Mouse (Mus musculus) Muller cell, postnatal 12 days (primary cell): Measurements from ENCODE around the gene Lxn.

Source experiments
- DNase-seq: peaks from one replicate; pipeline ENCODE4 v3.0.0-alpha.2; 2015; ENCODE audit errors: inconsistent ontology term

Lxn gene

GRCm38 (mm10) chr3:67462015-67462414, 1.7 kb downstream of the Lxn start:
- DNase-seq: no peak

GRCm38 (mm10) chr3:67459881-67460280, 3.8 kb downstream of the Lxn start:
- no peak for DNase-seq

DNA sequence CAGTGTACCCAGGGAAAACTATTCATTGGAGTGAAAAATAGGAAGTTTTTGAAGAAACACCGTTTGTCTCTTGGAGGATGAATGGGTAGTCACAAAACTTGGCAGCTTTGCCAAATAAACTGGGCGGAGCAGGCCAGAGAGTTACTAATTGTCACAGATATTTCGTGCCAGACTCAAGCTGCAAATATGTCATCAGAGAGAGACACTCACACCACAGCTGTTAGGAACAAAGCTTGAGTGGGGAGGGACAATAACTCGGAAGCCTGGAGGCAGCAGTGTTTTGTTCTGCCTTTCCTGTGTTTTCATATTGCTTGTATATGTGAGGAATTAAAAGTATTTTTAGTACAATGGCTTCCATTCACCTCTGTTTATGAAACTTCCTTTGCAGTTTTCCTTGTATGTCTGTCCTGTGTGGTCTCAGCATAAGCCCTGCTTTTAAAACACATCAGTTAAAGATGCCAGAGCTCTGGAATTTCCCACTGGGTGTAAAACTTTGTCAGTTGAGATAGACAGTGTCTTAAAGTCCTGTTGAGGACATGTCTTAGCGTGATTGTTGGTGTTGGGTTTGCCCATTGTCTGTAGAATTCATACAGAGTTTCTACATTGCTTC, 13.0 kb downstream of the Lxn start:
- DNase-seq: peak; percentile 80

GRCm38 (mm10) chr3:67449660-67450059, 14.1 kb downstream of the Lxn start:
- no peak for DNase-seq

DNA sequence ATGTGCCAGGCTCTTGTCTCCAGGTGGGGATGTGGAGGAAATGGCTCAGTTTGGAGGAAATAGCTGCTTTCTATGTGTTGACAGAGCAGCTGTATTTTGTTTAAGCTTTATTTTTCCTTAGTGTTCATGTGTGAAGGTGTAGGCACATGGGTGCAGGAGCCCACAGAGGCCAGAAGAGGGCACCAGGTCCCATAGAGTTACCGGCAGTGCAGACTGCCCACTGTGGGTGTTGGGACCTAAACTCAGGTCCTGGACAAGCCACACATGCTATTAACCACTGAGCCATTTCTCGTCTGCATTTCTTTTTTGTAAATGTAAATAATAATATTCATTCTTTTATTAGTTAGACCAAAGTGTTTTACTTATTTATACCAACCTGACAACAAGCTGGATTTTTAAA, 16.6 kb downstream of the Lxn start:
- no peak for DNase-seq

GRCm38 (mm10) chr3:67434011-67434410, 29.7 kb downstream of the Lxn start:
- DNase-seq: no peak

DNA sequence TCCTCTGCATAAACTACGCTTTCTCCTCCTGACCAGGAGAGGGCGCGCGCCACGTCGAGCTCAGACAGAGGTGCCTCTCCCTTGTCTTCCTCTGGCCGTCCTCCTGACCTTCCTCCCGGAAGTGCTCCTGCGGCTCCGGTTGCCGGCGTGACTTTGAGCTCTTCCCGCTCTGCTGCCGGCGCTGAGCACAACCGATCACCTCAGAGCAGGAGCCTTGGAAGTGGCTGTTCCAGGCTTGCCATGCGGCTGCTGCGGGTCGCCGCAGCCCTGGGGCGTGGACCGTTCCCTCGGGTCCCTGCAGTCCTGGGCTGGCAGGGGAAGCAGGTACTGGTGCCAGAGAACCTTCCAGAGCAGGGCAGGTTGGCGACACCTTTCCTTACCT, 33.7 kb downstream of the Lxn start, which contains the start of gene Gfm1:
Gene Gfm1, plus strand, starts transcription at position 98 of the 382 bp plus-strand sequence.
- DNase-seq: peak; percentile 87

DNA sequence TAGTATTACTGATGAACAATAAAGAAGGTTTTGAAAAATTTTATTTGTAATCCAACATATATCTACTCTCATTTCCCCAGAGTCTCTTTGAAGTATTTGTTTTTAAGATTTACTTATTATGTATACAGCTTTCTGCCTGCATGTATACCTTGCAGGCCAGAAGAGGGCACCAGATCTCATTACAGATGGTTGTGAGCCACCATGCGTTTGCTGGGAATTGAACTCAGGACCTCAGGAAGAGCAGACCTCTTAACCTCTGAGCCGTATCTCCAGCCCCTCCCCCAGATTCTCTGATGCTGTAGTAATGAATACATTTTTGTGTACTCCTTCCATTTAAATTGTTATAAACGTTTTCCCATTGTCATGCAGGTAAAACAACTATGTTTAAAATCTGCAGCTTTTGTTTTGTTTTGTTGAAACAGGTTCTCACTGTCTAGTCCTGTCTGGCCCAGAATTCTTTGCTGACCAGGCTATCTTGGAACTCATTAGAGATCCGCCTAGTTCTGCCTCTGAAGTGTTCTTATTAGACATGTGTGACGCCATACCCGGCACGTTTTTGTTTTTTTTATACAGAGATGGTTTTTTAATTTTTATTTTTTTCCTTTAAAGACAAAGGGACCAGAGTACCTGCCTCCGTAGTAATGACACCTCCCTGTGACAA, 34.3 kb downstream of the Lxn start:
- DNase-seq: no peak
